Mouse (Mus musculus): ENCODE measurements around the gene Per1. TPM values are rescaled to one million over a fixed set of nuclear protein-coding genes. Genes with fewer than 3 reads are reported as not detected.
"Not testable (repeated sequence)": the region's sequence is repeated elsewhere in the genome, so short reads cannot be mapped to it uniquely, and the experiment has no call there.

Per1 gene
- polyA plus RNA-seq, 1 experiment = 57.6 TPM

DNA sequence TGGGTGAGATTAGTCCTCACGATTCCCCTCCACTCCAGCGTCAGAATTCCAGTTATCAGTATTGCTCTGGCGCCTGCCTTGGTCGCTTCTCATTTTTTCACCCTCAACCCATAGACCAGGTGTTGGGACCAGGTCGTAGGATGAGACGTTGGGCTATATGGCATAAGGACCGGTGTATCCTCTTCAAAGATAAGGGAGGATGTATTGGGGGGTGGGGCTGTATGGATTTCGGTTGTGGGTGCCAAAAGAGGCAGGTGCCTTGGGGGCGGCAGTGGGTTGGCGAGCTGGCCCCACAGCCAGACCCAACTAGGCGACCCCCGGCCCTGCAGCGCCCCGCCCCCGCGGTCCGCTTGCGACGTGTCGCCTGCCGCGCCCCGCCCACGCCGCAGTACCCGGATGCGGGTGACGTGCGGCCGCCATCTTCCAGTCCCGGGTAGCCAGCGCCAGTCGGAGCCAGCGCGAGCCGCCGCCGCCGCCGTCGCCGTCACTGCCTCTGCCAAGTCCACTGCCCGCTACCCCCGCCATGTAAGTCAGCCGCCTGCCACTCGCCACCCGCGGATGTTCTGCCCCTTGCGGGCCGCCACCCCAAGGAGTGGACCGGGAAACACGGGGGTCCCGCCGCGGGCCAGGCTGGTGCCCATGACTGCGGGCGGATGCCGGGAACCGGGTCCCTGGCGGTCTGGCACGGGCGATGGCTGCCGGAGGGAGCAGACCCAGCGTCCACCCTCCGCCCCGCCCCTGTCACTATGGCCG lies 6.7 kb upstream of the Per1 start, which contains the start of gene Vamp2:
Vamp2 (plus strand) TSS at position 388 of the 753 bp plus-strand sequence.
- Histone ChIP-seq H3K27ac (ENCODE audit: insufficient read depth, low read length) (peak within 1 kb of the TSS; percentile 100), H3K4me3 (ENCODE audit: insufficient read depth, low read length) (peak within 1 kb of the TSS; percentile 96), H3K4me1 (ENCODE audit: control insufficient read depth, insufficient read depth, low read length) (peaks cover 3% of the 10 kb centered on the region)
- TF ChIP-seq POLR2A (IDR thresholded peaks at IDR 0.05; ENCODE audit: extremely low read depth, insufficient read depth, low read length) (peak; percentile 42; the same call in 1 of the 2 replicates), CTCF (IDR thresholded peaks at IDR 0.05; ENCODE audit: extremely low read depth, insufficient read depth, low read length) (no peak)

DNA sequence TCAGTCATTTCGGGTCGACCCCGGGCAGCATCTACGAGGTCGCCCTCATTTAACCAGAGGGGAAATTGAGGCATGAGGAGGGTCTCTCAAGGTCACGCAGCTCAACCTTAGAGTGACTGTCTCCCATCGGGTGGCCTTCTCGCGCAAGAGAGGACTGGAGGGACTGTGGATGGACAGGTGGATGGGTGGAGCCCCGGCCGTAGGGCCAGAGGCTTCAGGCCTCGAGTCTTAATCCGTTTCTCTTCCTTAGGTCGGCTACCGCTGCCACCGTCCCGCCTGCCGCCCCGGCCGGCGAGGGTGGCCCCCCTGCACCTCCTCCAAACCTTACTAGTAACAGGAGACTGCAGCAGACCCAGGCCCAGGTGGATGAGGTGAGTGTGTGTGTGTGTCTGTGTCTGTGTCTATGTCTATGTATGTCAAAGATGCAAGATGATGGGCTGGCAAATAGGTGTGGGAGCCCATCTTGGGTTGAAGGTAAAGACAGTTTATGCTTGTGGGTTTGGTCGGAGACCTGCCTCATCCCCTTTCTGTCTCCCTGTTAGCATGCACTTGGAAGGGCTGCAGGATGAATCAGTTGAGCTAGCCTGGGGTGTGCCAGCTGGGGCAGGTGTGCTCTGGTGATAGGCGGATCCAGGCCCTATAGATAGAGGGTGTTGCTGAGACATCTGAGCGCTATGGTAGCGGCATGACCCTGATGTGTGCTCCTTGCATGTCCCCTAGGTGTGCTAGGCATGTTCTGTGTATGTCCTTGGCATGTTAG lies 6.0 kb upstream of the Per1 start:
- Histone ChIP-seq H3K27ac (ENCODE audit: insufficient read depth, low read length) (peak overlapping the region; percentile 100), H3K4me3 (ENCODE audit: insufficient read depth, low read length) (peak overlapping the region; percentile 96), H3K4me1 (ENCODE audit: control insufficient read depth, insufficient read depth, low read length) (peaks cover 3% of the 10 kb centered on the region)
- no peak for TF ChIP-seq CTCF (IDR thresholded peaks at IDR 0.05; ENCODE audit: extremely low read depth, insufficient read depth, low read length)
- no peak; the same call in 1 of the 2 replicates for TF ChIP-seq POLR2A (IDR thresholded peaks at IDR 0.05; ENCODE audit: extremely low read depth, insufficient read depth, low read length)

DNA sequence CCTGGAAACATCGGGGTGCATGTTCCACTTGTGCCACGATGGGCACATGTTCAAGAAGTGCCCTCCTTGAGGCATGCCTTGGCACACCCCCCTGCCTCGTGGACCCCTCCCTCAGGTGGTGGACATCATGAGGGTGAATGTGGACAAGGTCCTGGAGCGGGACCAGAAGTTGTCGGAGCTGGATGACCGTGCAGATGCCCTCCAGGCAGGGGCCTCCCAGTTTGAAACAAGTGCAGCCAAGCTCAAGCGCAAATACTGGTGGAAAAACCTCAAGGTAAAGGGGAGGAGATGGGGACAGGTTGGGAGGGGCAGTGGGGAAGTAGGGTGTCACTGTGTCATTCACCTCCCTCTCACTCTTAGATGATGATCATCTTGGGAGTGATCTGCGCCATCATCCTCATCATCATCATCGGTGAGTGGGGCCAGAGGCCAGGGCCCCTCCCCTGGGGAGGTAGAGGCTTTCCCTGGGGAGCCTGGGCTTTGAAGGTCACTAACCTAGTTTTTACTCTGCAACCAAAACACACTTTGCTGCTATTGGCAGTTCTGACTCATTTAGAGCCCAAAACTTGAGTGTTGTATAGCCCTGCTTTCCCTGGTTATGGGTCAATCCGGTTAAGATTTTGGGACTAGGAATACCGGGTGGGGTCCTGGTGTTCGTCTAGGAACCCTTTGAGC lies 5.3 kb upstream of the Per1 start:
- H3K27ac ChIP-seq (ENCODE audit: insufficient read depth, low read length) = peak overlapping the region; percentile 100
- H3K4me1 ChIP-seq (ENCODE audit: control insufficient read depth, insufficient read depth, low read length) = peaks cover 3% of the 10 kb centered on the region
- peak overlapping the region; percentile 96 for H3K4me3 ChIP-seq (ENCODE audit: insufficient read depth, low read length)
- TF ChIP-seq CTCF (IDR thresholded peaks at IDR 0.05; ENCODE audit: extremely low read depth, insufficient read depth, low read length) (no peak), POLR2A (IDR thresholded peaks at IDR 0.05; ENCODE audit: extremely low read depth, insufficient read depth, low read length) (0 out of 2 replicates have a peak, but pooled peaks have one; percentile 24)

DNA sequence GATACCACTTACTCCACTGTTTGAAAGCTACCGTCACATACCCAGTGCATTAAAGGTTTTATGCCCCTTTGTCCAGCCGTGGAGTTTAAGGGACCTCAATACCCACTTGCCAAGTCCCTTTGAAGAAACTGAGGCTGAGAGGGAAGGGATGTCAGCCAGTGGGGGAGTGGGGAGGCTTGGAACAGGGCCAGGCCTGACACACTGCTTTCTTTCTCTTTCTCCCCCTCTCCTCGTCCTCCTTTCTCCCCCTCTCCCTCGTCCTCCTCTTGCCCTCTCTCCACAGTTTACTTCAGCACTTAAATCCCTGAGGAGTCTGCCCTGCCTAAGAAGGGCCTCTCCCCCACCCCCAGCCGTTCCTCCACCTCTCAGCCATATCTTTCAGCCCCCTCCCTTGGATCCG lies 4.7 kb upstream of the Per1 start:
- H3K4me1 ChIP-seq (ENCODE audit: control insufficient read depth, insufficient read depth, low read length) = peaks cover 3% of the 10 kb centered on the region
- H3K27ac ChIP-seq (ENCODE audit: insufficient read depth, low read length) = no peak overlapping the region
- TF ChIP-seq CTCF (IDR thresholded peaks at IDR 0.05; ENCODE audit: extremely low read depth, insufficient read depth, low read length) (no peak), POLR2A (IDR thresholded peaks at IDR 0.05; ENCODE audit: extremely low read depth, insufficient read depth, low read length) (no peak)
- peak overlapping the region; percentile 96 for H3K4me3 ChIP-seq (ENCODE audit: insufficient read depth, low read length)

DNA sequence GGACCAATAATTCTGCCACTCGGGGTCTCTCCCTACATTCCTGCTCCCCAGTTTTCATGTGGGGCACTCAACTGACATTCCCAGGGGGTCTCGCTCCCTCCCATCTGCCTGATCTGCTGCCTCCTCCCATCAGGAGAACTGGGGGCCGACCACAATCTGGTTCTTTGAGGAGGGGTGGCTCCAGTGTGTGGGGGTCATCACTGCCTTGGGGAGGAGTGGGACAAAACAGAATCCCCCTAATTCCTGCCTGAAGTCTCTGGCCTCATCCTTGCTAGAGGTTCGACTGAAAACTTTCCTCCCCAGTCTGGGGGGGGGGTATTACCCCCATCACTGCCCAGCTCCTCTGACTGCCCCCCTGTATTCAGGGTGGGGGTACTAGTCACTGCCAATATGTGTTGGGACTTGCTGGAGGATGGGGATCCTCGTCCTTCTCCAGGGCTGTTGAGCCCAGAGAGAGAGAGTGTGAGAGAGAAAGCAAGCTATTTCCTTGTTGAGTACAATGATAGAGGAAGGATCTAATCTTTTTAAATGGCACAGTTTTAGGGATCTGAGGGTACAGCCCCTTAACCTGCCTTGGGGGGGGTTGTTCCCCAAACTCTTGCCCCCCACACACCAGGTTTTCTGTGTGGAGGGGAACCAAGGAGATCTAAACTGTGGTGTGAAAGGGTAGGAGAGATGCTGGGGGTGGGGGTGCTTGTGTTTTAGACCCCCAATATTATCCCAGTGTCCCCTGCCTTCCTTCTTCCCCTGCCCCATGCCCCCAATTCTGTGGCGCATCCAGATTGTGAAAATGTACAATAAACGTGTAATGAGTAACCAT lies 3.2 kb upstream of the Per1 start:
- Histone ChIP-seq H3K4me1 (ENCODE audit: control insufficient read depth, insufficient read depth, low read length) (peaks cover 1% of the 10 kb centered on the region), H3K27ac (ENCODE audit: insufficient read depth, low read length) (no peak overlapping the region), H3K4me3 (ENCODE audit: insufficient read depth, low read length) (no peak overlapping the region)
- no peak for TF ChIP-seq CTCF (IDR thresholded peaks at IDR 0.05; ENCODE audit: extremely low read depth, insufficient read depth, low read length)
- TF ChIP-seq POLR2A (IDR thresholded peaks at IDR 0.05; ENCODE audit: extremely low read depth, insufficient read depth, low read length) = no peak

GRCm38 (mm10) chr11:69092386-69092751 lies 2.6 kb upstream of the Per1 start:
- Histone ChIP-seq H3K4me3 (ENCODE audit: insufficient read depth, low read length) (no peak overlapping the region), H3K4me1 (ENCODE audit: control insufficient read depth, insufficient read depth, low read length) (peaks cover 1% of the 10 kb centered on the region), H3K27ac (ENCODE audit: insufficient read depth, low read length) (no peak overlapping the region)
- TF ChIP-seq CTCF (IDR thresholded peaks at IDR 0.05; ENCODE audit: extremely low read depth, insufficient read depth, low read length) (peak; percentile 79), POLR2A (IDR thresholded peaks at IDR 0.05; ENCODE audit: extremely low read depth, insufficient read depth, low read length) (no peak)

DNA sequence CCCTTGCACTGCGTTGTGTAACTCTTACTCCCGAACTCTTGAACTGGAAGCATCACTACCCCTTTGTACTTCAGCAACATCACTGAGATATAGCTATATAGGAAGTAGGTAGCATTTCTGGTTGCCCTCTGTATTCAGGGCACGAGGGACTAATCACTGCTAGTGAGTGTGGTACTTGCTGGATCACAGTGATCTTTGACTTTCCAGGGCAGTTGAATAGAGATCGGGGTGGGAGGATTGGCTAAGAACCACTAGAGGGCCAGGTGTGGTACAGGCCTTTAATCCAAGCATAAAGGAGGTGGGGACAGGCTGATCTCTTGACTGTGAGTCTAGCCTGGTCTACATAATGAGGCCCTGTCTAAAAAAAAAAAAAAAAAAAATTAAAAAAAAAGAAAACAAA lies 2.1 kb upstream of the Per1 start:
- TF ChIP-seq CTCF (IDR thresholded peaks at IDR 0.05; ENCODE audit: extremely low read depth, insufficient read depth, low read length) (no peak), POLR2A (IDR thresholded peaks at IDR 0.05; ENCODE audit: extremely low read depth, insufficient read depth, low read length) (0 out of 2 replicates have a peak, but pooled peaks have one; percentile 5)

GRCm38 (mm10) chr11:69093856-69094255 lies 1.2 kb upstream of the Per1 start:
- H3K4me3 ChIP-seq (ENCODE audit: insufficient read depth, low read length); H3K27ac ChIP-seq (ENCODE audit: insufficient read depth, low read length); H3K4me1 ChIP-seq (ENCODE audit: control insufficient read depth, insufficient read depth, low read length): not testable (repeated sequence)

More for the DNA sequence above, 2.1 kb upstream of the Per1 start:
- Histone ChIP-seq H3K27ac (ENCODE audit: insufficient read depth, low read length) (no peak overlapping the region), H3K4me1 (ENCODE audit: control insufficient read depth, insufficient read depth, low read length) (peaks cover 1% of the 10 kb centered on the region), H3K4me3 (ENCODE audit: insufficient read depth, low read length) (no peak overlapping the region)
